Mouse (Mus musculus) spleen, adult 12 weeks (tissue): Measurements from ENCODE around the gene Csrp1.

Experiments
- DNase-seq: peaks from one replicate; pipeline ENCODE4 v3.0.0; 2022; ENCODE audit warnings: low spot score

Csrp1 gene

DNA sequence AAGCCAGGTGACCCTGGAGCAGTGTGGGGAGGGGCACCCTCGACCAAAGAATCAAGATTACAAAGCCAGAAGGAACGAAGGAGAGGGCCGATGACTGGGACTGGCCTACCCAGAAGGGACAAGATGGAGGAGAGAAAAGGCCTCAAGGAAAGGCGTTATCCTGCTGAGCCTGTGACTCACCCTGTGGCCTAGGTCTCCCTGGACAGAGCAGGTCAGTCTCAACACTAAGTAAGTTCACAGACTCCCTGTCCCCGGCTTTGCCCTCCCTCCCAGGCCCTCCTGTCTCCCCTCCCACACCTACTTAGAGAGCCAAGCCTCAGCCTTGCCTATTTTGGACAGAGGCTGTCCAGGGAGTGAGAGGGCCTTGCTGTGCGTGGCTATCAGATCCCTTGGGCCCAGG is at the start of gene Csrp1:
TSS of gene Csrp1 (plus strand) at position 79 of the 400 bp plus-strand sequence.
- no peak for DNase-seq

DNA sequence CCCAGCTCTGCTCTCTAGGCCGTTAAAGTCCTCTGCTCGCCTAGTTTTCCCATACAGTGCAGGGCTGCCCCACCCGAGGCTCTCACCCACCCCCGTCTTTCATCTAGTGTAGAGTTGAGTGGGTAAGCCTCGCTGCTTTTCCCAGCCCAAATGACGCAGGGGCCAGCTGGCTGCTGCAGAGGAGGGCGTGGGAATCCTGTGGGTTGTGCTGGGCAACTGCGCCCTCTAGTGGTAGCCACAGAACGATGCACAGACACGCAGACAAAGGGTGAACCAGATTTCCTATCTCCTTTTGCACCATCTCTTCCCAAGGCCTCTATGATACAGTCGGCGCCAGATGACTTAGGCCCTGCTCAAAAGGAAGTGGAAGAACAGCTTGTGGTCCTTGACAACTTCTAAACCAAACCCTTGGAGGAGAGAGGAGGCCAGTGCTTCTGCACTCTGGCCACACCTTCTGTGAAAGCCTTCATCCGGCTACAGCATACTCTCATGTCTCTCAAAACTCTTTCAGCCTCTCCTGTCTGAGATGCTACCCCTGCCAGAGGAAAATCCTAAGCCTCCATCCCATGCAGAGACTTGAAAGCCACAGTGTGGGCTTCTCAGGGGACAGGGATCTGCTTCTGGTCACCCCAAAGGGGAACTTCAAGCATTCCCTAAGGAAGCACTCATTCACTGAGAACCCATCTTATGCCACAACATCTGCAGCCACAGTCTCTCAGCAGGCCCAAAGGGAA is 49.3 kb upstream of the Csrp1 start:
- DNase-seq, result no peak

DNA sequence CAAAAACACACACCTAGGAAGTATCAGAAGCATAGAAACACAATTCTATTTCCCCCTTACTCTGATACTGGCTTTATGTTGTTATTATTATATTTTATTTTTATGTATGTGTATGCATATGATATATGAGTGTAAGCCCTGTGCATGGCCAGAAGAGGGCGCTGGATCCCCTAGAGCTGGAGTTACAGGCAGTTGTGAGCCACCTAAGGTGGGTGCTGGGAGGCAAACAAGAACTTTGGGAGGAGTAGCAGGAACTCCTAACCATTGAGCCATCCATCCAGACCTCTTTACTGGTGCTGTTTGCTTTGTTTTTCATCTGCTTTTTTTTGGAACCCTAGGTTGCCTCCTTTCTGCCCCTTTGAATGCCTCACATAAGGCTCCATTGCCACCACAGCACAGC is 48.5 kb upstream of the Csrp1 start:
- no peak for DNase-seq

DNA sequence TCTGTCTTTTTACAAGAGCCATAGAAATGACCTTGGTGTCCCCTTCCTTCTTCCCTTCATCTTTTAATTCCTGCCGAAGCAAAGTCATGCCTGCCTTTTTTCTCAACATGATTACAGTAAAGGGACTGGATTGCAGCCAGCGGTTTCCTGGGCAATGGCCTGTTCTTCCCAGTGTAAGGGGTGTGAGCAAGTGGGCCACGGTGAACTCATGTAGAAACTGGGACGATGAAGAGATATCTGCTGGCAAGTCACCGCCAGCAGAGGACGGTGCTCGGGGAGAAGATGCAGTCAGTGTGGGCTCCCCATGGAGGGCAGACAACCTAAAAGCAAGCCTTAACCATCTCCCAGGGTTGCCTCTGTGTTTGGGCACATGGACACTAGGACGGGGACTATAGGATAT is 47.9 kb upstream of the Csrp1 start:
- DNase-seq, result no peak

DNA sequence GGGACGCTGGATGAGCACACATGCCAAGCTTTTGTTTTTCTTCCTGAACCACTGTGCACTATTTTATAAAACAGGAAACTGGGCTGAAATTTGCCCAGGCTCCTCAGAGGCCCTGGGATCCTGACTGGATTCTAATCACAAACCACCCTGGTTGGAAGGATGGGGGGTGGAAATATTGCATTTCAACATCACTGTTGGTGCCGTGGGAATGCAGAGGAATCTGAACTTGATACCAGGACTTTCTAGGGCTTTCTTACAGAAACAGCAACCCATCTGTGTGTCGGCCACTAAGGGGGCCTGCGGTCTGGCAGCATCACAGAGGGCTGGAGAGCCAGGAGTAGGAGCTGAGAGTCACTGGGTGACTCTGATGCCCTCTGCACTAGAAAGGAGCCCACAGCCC is 47.5 kb upstream of the Csrp1 start:
- no peak for DNase-seq

DNA sequence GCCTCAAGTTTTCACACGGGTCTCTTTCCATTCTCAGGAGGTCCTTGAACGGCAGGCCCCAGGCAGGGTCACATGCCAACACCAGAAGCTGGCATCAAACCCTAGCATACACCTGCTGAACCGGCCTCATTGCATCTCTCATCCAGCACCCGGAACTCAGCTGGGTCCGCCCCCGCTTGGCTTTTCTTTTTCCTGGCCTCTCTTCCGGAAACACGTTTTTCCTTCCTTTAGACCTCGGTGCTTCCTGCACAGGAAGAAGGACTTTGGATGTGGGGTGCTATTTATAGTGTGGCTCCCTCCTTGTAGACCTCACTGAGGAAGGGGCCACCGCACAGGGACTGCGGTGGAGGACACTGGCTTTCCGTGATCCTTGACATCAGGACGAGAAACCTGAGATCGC is 46.4 kb upstream of the Csrp1 start:
- DNase-seq, result no peak

DNA sequence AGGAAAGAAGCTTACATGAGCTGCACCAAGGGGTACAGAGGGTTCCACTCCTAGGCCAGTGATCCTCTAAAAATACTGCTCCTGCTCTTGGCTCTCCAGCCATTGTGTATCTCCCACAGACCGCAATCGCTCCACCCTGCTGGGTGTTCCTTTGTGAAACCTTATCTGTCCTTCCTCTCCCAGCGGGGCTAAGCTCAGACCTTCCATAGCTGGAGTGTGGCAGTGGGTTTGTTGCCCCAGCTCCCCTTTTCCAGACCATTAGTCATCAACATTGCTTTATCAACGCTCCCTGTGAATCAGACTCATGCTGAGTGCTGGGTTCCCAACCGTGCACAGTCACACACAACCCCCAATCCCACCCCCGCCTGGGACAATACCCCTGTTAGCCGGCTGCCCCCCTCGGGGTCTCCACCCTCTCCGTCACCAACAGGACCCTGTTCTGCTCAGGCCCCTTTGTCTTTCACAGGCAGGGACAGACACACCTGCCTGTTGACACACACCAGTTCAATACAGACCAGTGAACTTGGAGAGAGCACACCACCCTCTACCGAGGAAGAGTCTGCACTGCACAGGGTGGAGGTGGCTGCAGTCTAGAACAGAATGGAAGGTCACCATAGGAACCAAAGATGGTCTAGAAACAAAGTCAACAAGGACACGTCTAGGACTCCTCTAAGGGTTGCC is 44.3 kb upstream of the Csrp1 start:
- DNase-seq, result no peak

DNA sequence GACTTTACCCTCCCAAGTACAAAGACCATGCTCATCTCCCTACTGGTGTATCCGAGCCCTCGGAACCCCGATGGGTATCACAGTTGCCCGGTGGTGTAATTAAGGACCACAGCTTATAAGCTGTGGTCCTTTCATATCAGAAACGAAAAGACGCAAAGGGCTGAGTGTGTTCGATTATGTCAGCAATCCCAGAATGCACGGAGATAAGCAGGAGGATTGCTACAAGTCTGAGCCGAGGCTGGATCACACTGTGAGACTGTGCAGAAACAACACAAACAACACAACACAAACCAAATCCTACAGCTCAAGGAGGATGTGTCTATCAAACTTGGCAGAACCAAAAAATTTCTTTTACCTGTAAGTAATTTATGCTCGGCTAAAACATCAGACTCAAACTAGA is 43.6 kb upstream of the Csrp1 start:
- no peak for DNase-seq

DNA sequence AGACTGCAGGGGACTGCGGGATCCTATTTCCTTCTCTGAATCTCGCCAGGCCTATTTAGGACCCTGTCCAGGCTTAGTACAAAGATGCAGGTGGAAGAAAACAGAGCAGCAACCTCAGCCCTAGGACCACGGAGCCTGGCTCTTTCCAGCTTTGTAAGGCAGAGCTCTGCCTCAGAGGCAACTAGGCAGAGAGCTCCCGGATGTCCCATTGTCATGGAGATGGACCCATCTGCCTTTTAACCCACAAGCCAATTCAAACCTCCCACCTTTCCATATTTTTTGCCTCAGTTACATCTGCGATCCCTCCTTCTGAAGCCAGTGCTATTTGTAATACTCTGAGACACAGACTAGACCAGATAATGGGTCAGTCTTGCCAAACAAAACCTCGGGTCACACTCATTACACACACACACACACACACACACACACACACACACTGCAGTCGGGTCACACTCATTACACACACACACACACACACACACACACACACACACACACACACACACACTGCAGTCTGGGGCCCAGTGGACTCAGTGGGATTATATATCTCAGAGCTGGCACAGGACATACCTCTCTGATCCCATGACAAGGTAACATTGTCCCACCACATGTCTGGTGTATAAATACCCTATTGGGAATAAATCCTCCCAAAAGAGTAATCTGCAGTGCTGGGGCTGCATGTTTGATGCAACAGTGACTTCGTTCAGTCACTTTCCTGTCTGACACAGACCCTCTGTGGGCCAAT is 42.8 kb upstream of the Csrp1 start:
- no peak for DNase-seq

DNA sequence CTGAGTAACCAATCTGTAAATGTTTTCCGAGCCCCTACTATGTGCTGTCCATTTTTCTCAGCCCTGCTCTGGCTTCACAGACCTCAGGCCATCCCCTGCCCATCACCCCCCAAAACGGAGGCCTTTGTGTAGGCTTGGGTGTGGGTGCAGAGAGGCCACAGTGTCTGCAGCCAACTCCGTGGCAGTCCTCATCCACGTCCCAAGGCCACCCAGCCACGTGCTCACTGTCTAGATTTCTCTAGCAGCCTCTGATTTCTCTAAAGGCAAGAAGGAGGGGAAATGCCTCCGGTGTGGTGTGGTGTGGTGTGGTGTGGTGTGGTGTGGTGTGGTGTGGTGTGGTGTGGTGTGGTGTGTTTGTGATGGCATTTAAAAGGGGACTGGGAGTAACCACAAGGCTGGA is 41.7 kb upstream of the Csrp1 start:
- DNase-seq, result no peak

DNA sequence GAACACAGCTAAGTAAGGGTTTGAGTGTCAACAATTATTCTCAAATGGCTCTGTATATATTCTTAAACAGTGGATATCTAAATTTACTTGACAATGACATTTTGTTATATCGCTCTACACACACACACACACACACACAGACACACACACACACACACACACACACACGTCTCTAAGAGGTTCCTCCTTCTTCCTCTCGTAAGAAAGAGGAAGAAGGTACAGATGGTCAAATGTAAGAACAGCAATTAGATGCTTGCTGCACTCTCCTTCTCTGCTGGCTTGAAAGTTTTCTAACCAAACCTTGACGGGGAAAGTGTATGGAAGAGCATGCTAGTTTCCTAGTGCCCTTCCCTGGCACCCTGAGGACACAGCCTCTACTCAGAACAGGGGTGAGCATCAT is 39.1 kb upstream of the Csrp1 start:
- DNase-seq, result no peak

DNA sequence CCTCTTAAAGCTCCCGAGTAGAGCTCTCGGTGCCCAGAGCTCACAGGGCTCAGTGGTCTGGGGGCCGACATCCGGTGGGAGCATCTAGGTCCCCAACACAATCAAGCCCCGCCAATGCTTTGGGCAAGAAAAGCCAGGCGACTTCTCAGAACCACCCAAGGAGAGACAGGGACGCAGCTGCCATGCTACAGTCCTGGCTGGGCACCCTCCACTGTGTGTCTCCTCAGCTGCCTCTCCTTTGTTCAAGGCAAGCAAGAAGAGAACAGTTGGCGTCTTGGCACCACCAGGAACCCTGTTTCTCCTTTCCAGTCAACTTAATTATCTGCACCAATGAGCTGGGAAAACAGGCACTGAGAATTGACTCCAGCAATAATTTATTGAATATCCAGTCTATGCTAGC is 38.7 kb upstream of the Csrp1 start:
- DNase-seq, result no peak

DNA sequence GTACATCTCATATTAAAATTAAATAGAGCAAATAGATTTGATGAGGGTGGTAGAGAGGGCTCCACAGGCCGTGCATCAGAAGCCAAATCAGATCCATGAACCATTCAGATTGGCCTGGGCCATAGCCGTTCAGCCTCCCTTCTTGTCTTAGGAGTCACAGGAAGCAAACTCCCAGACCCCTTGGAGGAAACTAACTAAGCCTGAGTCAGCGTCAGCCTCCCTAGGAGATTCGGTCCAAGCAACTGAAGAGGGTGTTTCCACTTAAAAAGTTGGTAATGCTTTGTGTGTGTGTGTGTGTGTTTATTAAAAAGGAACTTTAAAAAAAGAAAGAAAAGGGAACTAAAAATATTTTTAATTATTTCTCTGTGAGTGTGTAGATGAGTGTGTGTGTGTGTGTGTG is 35.0 kb upstream of the Csrp1 start:
- DNase-seq, result no peak

DNA sequence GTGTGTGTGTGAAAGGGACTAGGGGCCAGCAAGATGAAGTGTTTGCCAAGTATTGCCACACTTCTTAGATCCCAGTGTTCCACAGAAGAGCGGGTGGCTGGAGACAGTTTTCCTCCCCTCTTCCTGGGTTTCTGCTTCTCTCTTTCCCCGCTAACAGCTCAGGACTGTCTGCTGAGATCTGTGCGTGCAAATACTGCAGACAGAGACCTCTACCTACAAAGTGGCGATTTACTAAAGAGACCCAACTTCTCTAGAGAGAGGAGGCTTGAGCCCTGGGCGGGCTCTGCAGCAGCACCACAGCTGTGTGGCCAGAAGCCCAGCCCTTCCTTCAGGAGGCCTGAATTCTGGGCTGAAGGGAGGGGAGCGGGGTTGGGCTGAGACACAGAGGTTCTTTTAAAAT is 34.5 kb upstream of the Csrp1 start:
- no peak for DNase-seq

DNA sequence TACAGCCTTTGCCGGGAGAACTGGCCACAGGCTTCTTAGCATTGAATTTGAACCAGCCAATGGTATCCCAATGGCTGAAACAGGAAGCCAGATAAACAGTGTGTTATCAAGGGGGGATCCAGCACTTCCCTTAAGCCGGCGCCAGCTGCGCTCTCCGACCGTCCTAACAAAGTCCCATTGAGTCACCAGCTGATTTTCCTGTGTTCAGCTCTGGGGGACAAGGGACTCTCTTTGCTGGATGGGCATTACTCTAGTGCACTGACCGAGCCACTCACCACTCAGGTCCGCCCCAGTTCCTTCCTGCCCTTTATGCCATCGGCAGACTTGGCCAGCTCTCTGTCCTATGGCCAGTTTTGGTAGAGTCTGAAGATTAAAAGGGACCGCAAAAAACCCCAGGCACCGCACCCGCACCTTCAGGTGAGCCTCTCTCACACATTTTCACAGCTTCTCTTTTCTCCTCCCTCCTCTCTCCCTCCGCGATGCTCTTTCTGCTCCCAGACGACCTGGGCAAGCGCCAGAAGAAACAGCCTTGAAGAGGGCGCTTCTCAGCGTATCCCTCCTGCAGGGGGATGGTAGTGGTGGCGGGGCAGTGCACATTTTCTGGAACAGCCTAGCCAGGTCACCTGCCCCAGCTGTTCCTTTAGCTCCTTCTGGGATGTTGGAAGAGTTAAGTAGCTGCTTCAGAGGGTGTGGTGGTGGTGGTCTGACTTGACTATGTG is 32.9 kb upstream of the Csrp1 start:
- DNase-seq, result no peak

DNA sequence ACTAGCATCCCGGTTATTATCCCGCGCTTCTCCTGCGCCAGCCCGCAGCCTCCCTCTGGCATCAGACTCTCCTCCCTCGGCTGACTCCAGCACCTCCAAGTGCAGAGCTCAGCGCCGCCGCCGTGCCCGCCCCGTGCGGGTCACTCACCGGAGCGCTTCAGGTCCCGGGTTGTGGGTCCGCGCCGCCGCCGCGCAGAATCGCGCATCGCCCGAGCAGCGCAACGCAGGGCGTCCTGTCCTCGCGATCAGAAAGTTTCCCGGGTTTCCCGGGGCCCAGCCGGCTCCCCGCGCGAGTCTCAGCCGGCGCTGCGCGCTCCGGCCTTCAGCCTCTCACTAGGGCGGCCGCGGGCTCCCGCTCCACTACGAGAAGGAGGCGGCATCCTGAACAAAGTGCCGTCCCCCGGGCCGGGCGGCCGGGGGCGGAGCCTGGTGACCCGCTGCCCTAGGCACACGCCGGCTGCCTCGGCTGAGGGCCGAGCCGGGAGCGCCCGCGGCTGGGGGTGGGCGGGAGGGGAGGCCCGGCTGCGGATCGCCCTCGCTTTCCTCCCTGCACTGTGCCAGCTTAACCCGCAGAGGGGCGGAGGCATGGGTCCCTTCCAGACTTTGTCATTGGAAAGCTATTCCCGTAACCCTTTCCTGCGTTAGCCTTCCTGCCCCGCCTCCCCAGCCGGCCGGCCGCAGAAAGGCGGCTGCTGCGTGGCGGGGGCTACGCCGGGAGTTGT is 31.9 kb upstream of the Csrp1 start:
- no peak for DNase-seq

DNA sequence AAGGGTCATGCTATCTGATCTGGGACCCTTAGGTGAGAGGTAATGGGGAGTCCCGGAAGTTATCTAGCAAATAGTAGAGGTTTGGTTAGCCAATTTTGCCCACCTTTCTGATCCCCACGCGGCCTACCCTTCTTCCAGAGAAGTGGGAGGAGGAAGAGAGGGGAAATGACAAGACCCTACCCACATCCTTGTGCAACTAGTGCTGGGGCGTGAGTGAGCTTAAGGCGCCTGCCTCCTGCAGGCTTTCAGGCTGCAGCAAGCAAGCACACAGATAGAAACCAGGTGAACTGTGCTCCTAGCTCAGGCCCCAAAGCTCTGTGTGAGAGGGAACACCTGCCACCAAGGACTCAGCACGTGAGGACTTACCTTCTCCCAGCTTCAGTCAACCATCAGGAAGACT is 31.2 kb upstream of the Csrp1 start:
- DNase-seq, result no peak

DNA sequence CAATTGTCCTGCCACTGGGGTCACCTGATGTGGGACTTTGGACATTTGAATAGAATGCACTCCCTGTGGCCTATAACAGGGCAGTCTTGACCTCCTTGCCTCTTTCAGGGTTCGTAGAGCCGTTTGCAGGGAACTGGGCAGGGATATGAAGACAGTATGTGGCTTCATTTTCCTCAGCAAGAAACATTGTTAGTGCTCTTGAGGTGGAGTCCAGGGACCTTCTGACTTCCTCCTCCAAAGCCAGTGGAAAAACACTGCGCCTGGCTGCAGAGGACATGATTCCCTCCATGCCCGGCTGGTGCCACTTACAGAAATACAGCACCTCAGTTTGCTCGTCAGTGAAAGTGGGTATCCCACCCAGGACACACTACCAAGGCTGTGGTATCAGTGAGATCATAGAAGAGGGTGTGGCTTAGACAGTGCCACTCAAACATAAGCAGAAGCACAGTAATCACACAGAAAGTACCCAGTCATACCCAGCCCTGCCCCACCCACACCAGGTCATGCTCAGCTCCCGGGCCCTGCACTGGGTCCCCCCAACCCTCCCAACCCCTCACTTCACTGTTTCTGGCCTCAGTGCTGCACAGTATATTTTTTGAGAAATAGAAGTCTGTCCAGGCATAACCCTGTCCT is 29.0 kb upstream of the Csrp1 start:
- no peak for DNase-seq

DNA sequence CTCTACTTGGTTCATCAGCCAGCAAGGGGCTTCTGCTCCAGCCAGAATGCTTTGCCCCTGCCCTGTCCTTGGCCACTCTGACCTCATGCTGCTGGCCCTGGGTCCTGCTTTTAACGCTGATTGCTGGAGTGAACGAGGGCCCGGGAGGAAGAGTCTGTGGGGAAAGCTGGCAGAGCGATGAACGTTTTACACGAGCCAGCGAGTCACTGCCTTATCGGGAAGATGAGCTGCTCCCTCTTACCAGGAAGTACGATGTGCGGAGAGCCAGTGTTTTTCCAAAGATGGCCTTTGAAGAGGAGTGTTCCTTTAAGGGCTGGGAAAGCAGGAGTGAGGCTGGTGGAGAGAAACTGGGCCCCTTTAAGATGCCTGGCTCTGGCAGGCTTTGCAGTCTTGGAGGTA is 28.4 kb upstream of the Csrp1 start:
- no peak for DNase-seq

DNA sequence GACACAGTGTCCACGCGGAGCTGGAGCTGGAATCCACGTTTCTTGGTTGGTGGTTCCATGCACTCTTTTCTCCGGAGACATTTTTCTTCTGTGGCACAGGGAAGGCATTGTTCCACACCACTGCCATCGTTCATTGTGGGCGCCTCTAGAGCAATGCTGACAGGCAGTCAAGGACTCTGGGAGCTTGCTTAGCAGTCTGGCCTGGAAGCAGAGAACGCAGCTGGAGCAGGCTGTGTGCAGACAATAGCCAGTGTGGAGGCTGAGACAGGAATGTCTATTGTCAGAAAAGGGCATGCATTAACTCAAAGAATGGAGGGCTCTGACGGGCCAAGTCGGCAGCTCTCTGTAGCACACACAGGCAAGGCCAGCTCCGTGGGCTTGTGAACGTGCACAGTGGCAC is 25.7 kb upstream of the Csrp1 start:
- DNase-seq, result no peak

DNA sequence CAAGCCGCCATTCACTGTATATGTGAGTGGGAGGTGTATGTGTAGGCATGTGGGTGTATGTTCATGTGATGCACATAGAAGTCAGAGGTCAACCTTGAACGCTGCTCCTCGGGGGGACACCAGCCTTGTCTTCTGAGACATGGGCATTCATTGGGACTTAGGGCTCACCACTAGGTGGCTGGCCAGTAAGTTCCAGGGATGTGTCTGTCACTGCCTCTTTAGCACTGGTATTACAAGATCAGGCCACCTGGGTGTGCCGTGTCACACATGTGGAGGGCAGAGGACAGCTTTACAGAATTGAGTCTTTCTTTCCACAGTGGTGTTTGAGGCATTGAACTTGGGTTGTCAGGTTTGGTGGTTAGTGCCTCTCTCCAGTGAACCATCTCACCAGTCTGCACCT is 22.4 kb upstream of the Csrp1 start:
- DNase-seq, result no peak

DNA sequence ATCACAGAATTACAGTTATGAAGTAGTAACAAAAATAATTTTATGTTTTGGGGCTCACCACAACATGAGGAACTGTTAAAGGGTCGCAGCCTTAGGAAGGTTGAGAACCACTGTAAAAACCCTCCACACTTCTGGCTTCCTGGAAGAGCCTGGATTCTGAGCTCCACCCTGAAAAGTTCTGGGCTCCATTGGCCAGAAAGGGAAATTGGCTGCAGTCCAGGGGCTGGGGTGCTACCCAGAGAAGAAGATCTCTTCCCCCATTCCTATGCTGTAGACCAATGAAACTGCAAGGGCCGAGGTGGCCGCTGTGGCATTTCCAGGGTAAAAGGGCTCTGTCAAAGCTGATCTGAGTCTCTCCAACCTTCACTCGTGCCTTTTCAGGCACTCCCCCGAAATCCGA is 21.8 kb upstream of the Csrp1 start:
- DNase-seq, result no peak
